Mouse (Mus musculus) MEL (cell line): ENCODE results near the gene Ifitm10. TPM values are rescaled to one million over a fixed set of nuclear protein-coding genes. Genes with fewer than 3 reads are reported as not detected.

Source experiments
- DNase-seq: peaks from one replicate; pipeline ENCODE4 v3.0.0; 2011; ENCODE audit warnings: low read depth, low spot score
- H3K27ac ChIP-seq: 2 replicates; pipeline ENCODE4 v1.5.1; 2012; ENCODE audit warnings: low read depth, mild to moderate bottlenecking, control low read depth, low read length, moderate library complexity; ENCODE audit not compliant: control insufficient read depth
- H3K27me3 ChIP-seq, 2 experiments: fragments of 150-350 bp in 1 of 2; sonication (generic) in 1 of 2; 2 replicates each; pipeline ENCODE4 v1.6.1; 2012; ENCODE audit warnings: low read length in 2 of 2, mild to moderate bottlenecking in 2 of 2, improper control_type of control experiment in 1 of 2, moderate library complexity in 1 of 2; ENCODE audit not compliant: insufficient read depth in 2 of 2, control insufficient read depth in 1 of 2
- H3K36me3 ChIP-seq, 2 experiments: 2 replicates each; pipeline ENCODE4 v1.6.1; 2012 to 2014; ENCODE audit warnings: low read length in 2 of 2, improper control_type of control experiment in 1 of 2, inconsistent platforms in 1 of 2, mild to moderate bottlenecking in 1 of 2; ENCODE audit not compliant: insufficient read depth in 2 of 2, control insufficient read depth in 1 of 2
- H3K4me1 ChIP-seq, 2 experiments: fragments of 150-350 bp in 1 of 2; sonication (generic) in 1 of 2; 2 replicates each; pipeline ENCODE4 v1.6.1; 2012; ENCODE audit warnings: low read length in 2 of 2, improper control_type of control experiment in 1 of 2, mild to moderate bottlenecking in 1 of 2; ENCODE audit not compliant: insufficient read depth in 2 of 2, control insufficient read depth in 1 of 2
- H3K4me3 ChIP-seq, 2 experiments: fragments of 150-350 bp in 1 of 2; sonication (generic) in 1 of 2; 2 replicates each; pipeline ENCODE4 v1.5.1; 2012; ENCODE audit warnings: low read depth in 2 of 2, low read length in 2 of 2, mild to moderate bottlenecking in 2 of 2, moderate library complexity in 2 of 2, control low read depth in 1 of 2, improper control_type of control experiment in 1 of 2; ENCODE audit not compliant: control insufficient read depth in 1 of 2, insufficient read depth in 1 of 2
- H3K79me2 ChIP-seq: 2 replicates; pipeline ENCODE4 v1.6.1; 2012; ENCODE audit warnings: mild to moderate bottlenecking, low read length, moderate library complexity; ENCODE audit not compliant: control insufficient read depth, poor library complexity, insufficient read depth
- H3K9ac ChIP-seq: 2 replicates; pipeline ENCODE4 v1.6.1; 2012; ENCODE audit warnings: low read depth, mild to moderate bottlenecking, control low read depth, low read length, moderate library complexity; ENCODE audit not compliant: control insufficient read depth, poor library complexity, severe bottlenecking
- H3K9me3 ChIP-seq: fragments of 150-350 bp; sonication (generic); replicated peaks from 2 replicates; pipeline ENCODE4 v1.6.1; 2012; ENCODE audit warnings: mild to moderate bottlenecking, low read length, improper control_type of control experiment, moderate library complexity; ENCODE audit not compliant: insufficient read depth
- CHD1 ChIP-seq: IDR thresholded peaks from 2 replicates; pipeline ENCODE4 v1.6.1; 2012; ENCODE audit warnings: low read depth, mild to moderate bottlenecking, inconsistent platforms, low read length, improper control_type of control experiment
- CTCF ChIP-seq, 3 experiments: IDR thresholded peaks in 2 of 3; conservative IDR thresholded peaks in 1 of 3; 2 replicates each; pipeline ENCODE4 v1.5.1; 2011 to 2012; ENCODE audit warnings: low read length in 3 of 3, low read depth in 2 of 3, mild to moderate bottlenecking in 2 of 3, improper control_type of control experiment in 1 of 3, inconsistent platforms in 1 of 3, mixed read lengths in 1 of 3, moderate library complexity in 1 of 3; ENCODE audit not compliant: control insufficient read depth in 1 of 3, insufficient read depth in 1 of 3, poor library complexity in 1 of 3, severe bottlenecking in 1 of 3
- E2F4 ChIP-seq: IDR thresholded peaks from 2 replicates; pipeline ENCODE4 v1.6.1; 2011; ENCODE audit warnings: low read depth, low read length, improper control_type of control experiment, borderline replicate concordance
- ELF1 ChIP-seq: IDR thresholded peaks from 2 replicates; pipeline ENCODE4 v1.6.1; 2014; ENCODE audit warnings: low read depth, mild to moderate bottlenecking, inconsistent platforms, low read length, improper control_type of control experiment, moderate library complexity
- EP300 ChIP-seq, 2 experiments: IDR thresholded peaks; 2 replicates each; pipeline ENCODE4 v1.6.1; 2011; ENCODE audit warnings: improper control_type of control experiment in 2 of 2, low read length in 2 of 2, low read depth in 1 of 2, mild to moderate bottlenecking in 1 of 2
- ETS1 ChIP-seq: IDR thresholded peaks from 2 replicates; pipeline ENCODE4 v1.6.1; 2012; ENCODE audit warnings: low read depth, mild to moderate bottlenecking, inconsistent platforms, low read length, improper control_type of control experiment, moderate library complexity
- MAFK ChIP-seq: IDR thresholded peaks from 2 replicates; pipeline ENCODE4 v1.6.1; 2011; ENCODE audit warnings: low read depth, mild to moderate bottlenecking, low read length, improper control_type of control experiment, borderline replicate concordance
- MAZ ChIP-seq: IDR thresholded peaks from 2 replicates; pipeline ENCODE4 v1.6.1; 2012; ENCODE audit warnings: low read depth, mild to moderate bottlenecking, inconsistent platforms, low read length, improper control_type of control experiment
- MYB ChIP-seq: IDR thresholded peaks from 2 replicates; pipeline ENCODE4 v1.6.1; 2011; ENCODE audit warnings: mild to moderate bottlenecking, low read depth, low read length, improper control_type of control experiment
- MYC ChIP-seq: IDR thresholded peaks from 2 replicates; pipeline ENCODE4 v1.6.1; 2011; ENCODE audit warnings: low read depth, mild to moderate bottlenecking, low read length, improper control_type of control experiment, moderate library complexity
- NRF1 ChIP-seq: IDR thresholded peaks from 2 replicates; pipeline ENCODE4 v1.6.1; 2014; ENCODE audit warnings: low read depth, mild to moderate bottlenecking, inconsistent platforms, low read length, improper control_type of control experiment, moderate library complexity; ENCODE audit not compliant: poor library complexity, insufficient read depth, severe bottlenecking
- POLR2AphosphoS5 ChIP-seq: IDR thresholded peaks from 2 replicates; pipeline ENCODE4 v1.6.1; 2012; ENCODE audit warnings: low read depth, borderline replicate concordance, mild to moderate bottlenecking, inconsistent platforms, low read length, moderate library complexity, mixed read lengths
- RAD21 ChIP-seq: IDR thresholded peaks from 2 replicates; pipeline ENCODE4 v1.6.1; 2011; ENCODE audit warnings: mild to moderate bottlenecking, low read depth, low read length, improper control_type of control experiment
- RCOR1 ChIP-seq: IDR thresholded peaks from 2 replicates; pipeline ENCODE4 v1.6.1; 2012; ENCODE audit warnings: low read depth, mild to moderate bottlenecking, inconsistent platforms, low read length, improper control_type of control experiment
- SMC3 ChIP-seq: IDR thresholded peaks from 2 replicates; pipeline ENCODE4 v1.6.1; 2011; ENCODE audit warnings: low read depth, low read length, improper control_type of control experiment
- TBP ChIP-seq: IDR thresholded peaks from 2 replicates; pipeline ENCODE4 v1.8.0; 2011; ENCODE audit warnings: low read depth, low read length, improper control_type of control experiment
- USF2 ChIP-seq, 2 experiments: IDR thresholded peaks; 2 replicates each; pipeline ENCODE4 v1.6.1; 2011 to 2012; ENCODE audit warnings: improper control_type of control experiment in 2 of 2, low read length in 2 of 2, borderline replicate concordance in 1 of 2, inconsistent platforms in 1 of 2, low read depth in 1 of 2, mild to moderate bottlenecking in 1 of 2; ENCODE audit not compliant: insufficient read depth in 1 of 2
- polyA plus RNA-seq, 2 experiments: library from polyadenylated mRNA; stranded (reverse) in 1 of 2; unstranded in 1 of 2; fragments of >175 nt in 1 of 2; fragments of >200 nt in 1 of 2; gene quantifications; 2 replicates each; pipeline versions ENCODE4 v1.2.1 to v1.2.4; 2012; ENCODE audit warnings: low replicate concordance in 2 of 2, low read depth in 1 of 2; ENCODE audit not compliant: insufficient read length in 2 of 2, insufficient read depth in 1 of 2, missing spikeins in 1 of 2
- total RNA-seq: library from RNA; depleted of rRNA; stranded (reverse); fragments of 300-350 nt; gene quantifications from 2 replicates; pipeline ENCODE4 v1.2.3, GENCODE M21; 2012

Gene Ifitm10
- total and polyA plus RNA-seq, 3 experiments, result 0.21 TPM; not detected in 2

- DNase-seq, result no peak
- no peaks in the 10 kb centered on the region for H3K79me2 ChIP-seq
- no peak overlapping the region for H3K27ac ChIP-seq
- no peaks in the 10 kb centered on the region; a peak in 1 of 4 replicates for H3K27me3 ChIP-seq
- H3K4me3 ChIP-seq, result no peak overlapping the region
- TF ChIP-seq MYB (no peak), MYC (no peak), USF2 (IDR thresholded peaks at IDR 0.05; ENCODE audit: borderline replicate concordance in 1 of 2, insufficient read depth in 1 of 2, low read depth in 1 of 2, low read length in 2 of 2) (no peak), MAZ (no peak), SMC3 (no peak), RCOR1 (no peak), POLR2AphosphoS5 (no peak), ELF1 (no peak), EP300 (IDR thresholded peaks at IDR 0.05; ENCODE audit: low read depth in 1 of 2, low read length in 2 of 2) (no peak), CTCF (IDR thresholded peaks at IDR 0.05 in 2 of 3, conservative IDR thresholded peaks at IDR 0.05 in 1 of 3; ENCODE audit: control insufficient read depth in 1 of 3, insufficient read depth in 1 of 3, low read depth in 2 of 3, low read length in 3 of 3, poor library complexity in 1 of 3, severe bottlenecking in 1 of 3) (no peak), MAFK (no peak), CHD1 (no peak), RAD21 (no peak), NRF1 (no peak)
- TF ChIP-seq, all 39 proteins: peak for 0
- no peak overlapping the region for H3K9ac ChIP-seq
- H3K9me3 ChIP-seq, result no peaks in the 10 kb centered on the region
- no peaks in the 10 kb centered on the region for H3K36me3 ChIP-seq
- no peaks in the 10 kb centered on the region for H3K4me1 ChIP-seq
These were observed 3.7 kb downstream of the Ifitm10 start for GRCm38 (mm10) chr7:142369820-142370219.

- Histone ChIP-seq H3K36me3 (no peaks in the 10 kb centered on the region), H3K79me2 (no peaks in the 10 kb centered on the region), H3K4me1 (no peaks in the 10 kb centered on the region), H3K9ac (no peak overlapping the region), H3K27me3 (no peaks in the 10 kb centered on the region; a peak in 1 of 4 replicates), H3K4me3 (no peak overlapping the region), H3K9me3 (no peaks in the 10 kb centered on the region), H3K27ac (no peak overlapping the region)
- TF ChIP-seq ETS1 (no peak), TBP (no peak), E2F4 (no peak)
- DNase-seq, result no peak
These were observed 4.7 kb downstream of the Ifitm10 start for GRCm38 (mm10) chr7:142368856-142369255.
